12 mouse cellular contexts compared by ENCODE assay signal in genomic region chr13:49188966-49189360, GRCm38 (mm10). TPM values are rescaled to one million over a fixed set of nuclear protein-coding genes. Genes with fewer than 3 reads are reported as not detected.
DNase-seq lines count a peak whose midpoint lies in the region; ATAC-seq and TF ChIP-seq lines count a peak whose summit lies in the region.
"Had no signal": no experiment of that assay in that cellular context is flagged by ENCODE, and none has a peak within 500 bp of the region (broad histone marks: within the 10 kb centered on the region; RNA-seq: fewer than 3 reads in every experiment).

No protein-coding gene starts in this region.

- H3K4me2 ChIP-seq in hindbrain, postnatal 0 days (ENCODE audit: low read depth, low read length) = peak overlapping the region; percentile 100; the same call in 1 of the 2 replicates
- no peak overlapping the region; the same call in 1 of the 2 replicates for H3K4me2 ChIP-seq in hindbrain, embryonic 16.5 days (ENCODE audit: low read length)
- H3K4me2 ChIP-seq in limb, embryonic 15.5 days = peak overlapping the region; percentile 98; the same call in 1 of the 2 replicates

- no peak overlapping the region for H3K27ac ChIP-seq in hindbrain, postnatal 0 days
- no peak overlapping the region for H3K27ac ChIP-seq in hindbrain, embryonic 16.5 days (ENCODE audit: low read depth, low read length)
- H3K27ac ChIP-seq in limb, embryonic 15.5 days = no peak overlapping the region
- H3K27ac ChIP-seq: forebrain, embryonic 15.5 days; hindbrain, embryonic 14.5 days had no signal

- TF ChIP-seq CTCF in hindbrain, postnatal 0 days (IDR thresholded peaks at IDR 0.05; ENCODE audit: low read depth) = no peak
- TF ChIP-seq CTCF in E14TG2a.4 (conservative IDR thresholded peaks at IDR 0.05; ENCODE audit: low read length) = no peak

- H3K36me3 ChIP-seq in hindbrain, postnatal 0 days (ENCODE audit: insufficient read depth, low read length) = no peaks in the 10 kb centered on the region
- H3K36me3 ChIP-seq in hindbrain, embryonic 16.5 days (ENCODE audit: control insufficient read depth, insufficient read depth, low read length) = no peaks in the 10 kb centered on the region
- H3K36me3 ChIP-seq in E14TG2a.4 (ENCODE audit: insufficient read depth, low read length) = 0 out of 2 replicates have a peak, but pooled peaks cover 4% of the 10 kb centered on the region
- H3K36me3 ChIP-seq in limb, embryonic 15.5 days = no peaks in the 10 kb centered on the region
- H3K36me3 ChIP-seq: forebrain, embryonic 15.5 days had no signal

- no peak overlapping the region for H3K4me3 ChIP-seq in hindbrain, postnatal 0 days (ENCODE audit: low read length)
- H3K4me3 ChIP-seq in hindbrain, embryonic 16.5 days (ENCODE audit: low read length) = no peak overlapping the region
- H3K4me3 ChIP-seq in E14TG2a.4 (replicated peaks; ENCODE audit: low read length) = peak overlapping the region; percentile 93
- H3K4me3 ChIP-seq in limb, embryonic 15.5 days = no peak overlapping the region

- WGBS in hindbrain, postnatal 0 days = 59% methylated on average over 2 of the region's 2 CpGs
- WGBS in hindbrain, embryonic 16.5 days = 68% methylated on average over 2 of the region's 2 CpGs
- 48% methylated on average over 2 of the region's 2 CpGs for WGBS in limb, embryonic 15.5 days

- H3K27me3 ChIP-seq in hindbrain, postnatal 0 days (ENCODE audit: insufficient read depth, low read length) = no peaks in the 10 kb centered on the region
- H3K27me3 ChIP-seq in hindbrain, embryonic 16.5 days (replicated peaks; ENCODE audit: control insufficient read depth, insufficient read depth, low read length) = no peaks in the 10 kb centered on the region
- H3K27me3 ChIP-seq in E14TG2a.4 (ENCODE audit: insufficient read depth, low read length) = peaks cover 38% of the 10 kb centered on the region
- no peaks in the 10 kb centered on the region for H3K27me3 ChIP-seq in limb, embryonic 15.5 days
- H3K27me3 ChIP-seq: forebrain, embryonic 15.5 days had no signal

- DNase-seq in adrenal gland, postnatal 10 days = peak; percentile 27
- no peak for DNase-seq in adrenal gland, postnatal 36 days
- no peak for DNase-seq in hindbrain, postnatal 0 days (ENCODE audit: low spot score)
- no peak for DNase-seq in frontal cortex, postnatal 36 days (ENCODE audit: low spot score in 2 of 2)
- DNase-seq in embryo, embryonic 10.5 days (ENCODE audit: low spot score) = no peak
- DNase-seq: layer of hippocampus, postnatal 36 days; thymus, postnatal 4 days had no signal

- H3K9ac ChIP-seq in hindbrain, postnatal 0 days (replicated peaks; ENCODE audit: low read length) = no peak overlapping the region
- H3K9ac ChIP-seq in hindbrain, embryonic 16.5 days (ENCODE audit: low read depth, low read length) = no peak overlapping the region
- no peak overlapping the region for H3K9ac ChIP-seq in limb, embryonic 15.5 days
- H3K9ac ChIP-seq: forebrain, embryonic 15.5 days had no signal

- no peak for ATAC-seq in hindbrain, postnatal 0 days
- no peak for ATAC-seq in hindbrain, embryonic 16.5 days
- no peak for ATAC-seq in limb, embryonic 15.5 days (ENCODE audit: insufficient number of reproducible peaks, low FRiP score, low TSS enrichment, low read depth)
- ATAC-seq: forebrain, embryonic 15.5 days had no signal

- H3K4me1 ChIP-seq in hindbrain, postnatal 0 days (ENCODE audit: insufficient read depth, low read length) = peaks cover 8% of the 10 kb centered on the region
- peaks cover 26% of the 10 kb centered on the region for H3K4me1 ChIP-seq in hindbrain, embryonic 16.5 days (ENCODE audit: control insufficient read depth, insufficient read depth, low read depth, low read length)
- H3K4me1 ChIP-seq in E14TG2a.4 (replicated peaks; ENCODE audit: low read depth, low read length) = peaks cover 29% of the 10 kb centered on the region
- peaks cover 42% of the 10 kb centered on the region for H3K4me1 ChIP-seq in limb, embryonic 15.5 days

- no peaks in the 10 kb centered on the region for H3K9me3 ChIP-seq in hindbrain, postnatal 0 days (ENCODE audit: low read length)
- H3K9me3 ChIP-seq in hindbrain, embryonic 16.5 days (ENCODE audit: control insufficient read depth, low read length) = no peaks in the 10 kb centered on the region
- no peaks in the 10 kb centered on the region for H3K9me3 ChIP-seq in E14TG2a.4 (ENCODE audit: low read length)
- H3K9me3 ChIP-seq in limb, embryonic 15.5 days = no peaks in the 10 kb centered on the region
- H3K9me3 ChIP-seq: forebrain, embryonic 15.5 days had no signal

RNA-seq across cellular contexts. Expression of gene Ninj1, which starts 1.7 kb away (rescaled TPM):
- 10 to 100 TPM; 77.3 to 79.6 TPM for total RNA-seq in adrenal gland, postnatal 10 days (2021)
- total RNA-seq in adrenal gland, postnatal 36 days (2021) = 10 to 100 TPM; 51.1 to 61.4 TPM
- total RNA-seq in hindbrain, postnatal 0 days (2014; rRNA removed) = 44.1 and 54.4 TPM in 2 replicates
- polyA plus RNA-seq in hindbrain, postnatal 0 days (2015; fragmentation: Nextera tagmentation; extraction: Ambion mirVana) = 50.0 and 50.7 TPM in 2 replicates
- polyA plus RNA-seq in hindbrain, embryonic 16.5 days (2015; fragmentation: Nextera tagmentation; extraction: Ambion mirVana) = 35.5 and 40.2 TPM in 2 replicates
- 56.0 and 62.4 TPM in 2 replicates for polyA plus RNA-seq in limb, embryonic 15.5 days (2015; fragmentation: Nextera tagmentation; extraction: Ambion mirVana)

RNA-seq across cellular contexts. Expression of gene Card19, which starts 26.9 kb away (rescaled TPM):
- total RNA-seq in adrenal gland, postnatal 10 days (2021) = 10 to 100 TPM; 52.5 to 58.9 TPM
- total RNA-seq in adrenal gland, postnatal 36 days (2021) = 10 to 100 TPM; 70.5 to 73.8 TPM
- 18.4 and 34.8 TPM in 2 replicates for total RNA-seq in hindbrain, postnatal 0 days (2014; rRNA removed)
- 49.6 and 50.8 TPM in 2 replicates for polyA plus RNA-seq in hindbrain, postnatal 0 days (2015; fragmentation: Nextera tagmentation; extraction: Ambion mirVana)
- 37.7 and 38.8 TPM in 2 replicates for polyA plus RNA-seq in hindbrain, embryonic 16.5 days (2015; fragmentation: Nextera tagmentation; extraction: Ambion mirVana)
- polyA plus RNA-seq in limb, embryonic 15.5 days (2015; fragmentation: Nextera tagmentation; extraction: Ambion mirVana) = 64.6 and 76.8 TPM in 2 replicates

RNA-seq across cellular contexts. Expression of gene Wnk2, which starts 41.1 kb away (rescaled TPM):
- 1 to 10 TPM; 4.1 to 8.3 TPM for total RNA-seq in adrenal gland, postnatal 10 days (2021)
- total RNA-seq in adrenal gland, postnatal 36 days (2021) = 1 to 10 TPM; 2.0 TPM
- total RNA-seq in hindbrain, postnatal 0 days (2014; rRNA removed) = 63.8 and 68.9 TPM in 2 replicates
- polyA plus RNA-seq in hindbrain, postnatal 0 days (2015; fragmentation: Nextera tagmentation; extraction: Ambion mirVana) = 14.5 and 15.1 TPM in 2 replicates
- polyA plus RNA-seq in hindbrain, embryonic 16.5 days (2015; fragmentation: Nextera tagmentation; extraction: Ambion mirVana) = 15.6 and 17.9 TPM in 2 replicates
- polyA plus RNA-seq in limb, embryonic 15.5 days (2015; fragmentation: Nextera tagmentation; extraction: Ambion mirVana) = 1.6 TPM in 2 replicates

RNA-seq across cellular contexts. Expression of gene Susd3, which starts 59.5 kb away (rescaled TPM):
- total RNA-seq in adrenal gland, postnatal 10 days (2021) = 1 to 10 TPM; 1.8 to 1.9 TPM
- 10 to 100 TPM in 1 of 2 experiments, 1 to 10 TPM in 1; 1.2 to 36.5 TPM for total RNA-seq in adrenal gland, postnatal 36 days (2021)
- 2.0 TPM in 1 of 2 replicates, not detected in the other for total RNA-seq in hindbrain, postnatal 0 days (2014; rRNA removed)
- 0.93 and 1.2 TPM in 2 replicates for polyA plus RNA-seq in hindbrain, postnatal 0 days (2015; fragmentation: Nextera tagmentation; extraction: Ambion mirVana)
- 0.56 and 0.85 TPM in 2 replicates for polyA plus RNA-seq in hindbrain, embryonic 16.5 days (2015; fragmentation: Nextera tagmentation; extraction: Ambion mirVana)
- 1.9 and 2.0 TPM in 2 replicates for polyA plus RNA-seq in limb, embryonic 15.5 days (2015; fragmentation: Nextera tagmentation; extraction: Ambion mirVana)
